Mouse (Mus musculus) forebrain, embryonic 16.5 days (tissue): Measurements from ENCODE around the gene Dennd2a. TPM values are rescaled to one million over a fixed set of nuclear protein-coding genes. Genes with fewer than 3 reads are reported as not detected.

ENCODE experiments used
- ATAC-seq: fragments of 200-750 bp; cut with Nextera tagmentation; 2 replicates; pipeline ENCODE4 v1.8.0; 2017; ENCODE audit warnings: mild to moderate bottlenecking, moderate library complexity
- H3K27ac ChIP-seq: fragments of 300-500 bp; sonication (generic); 2 replicates; pipeline ENCODE4 v1.5.1; 2014; ENCODE audit warnings: low read length, control low read depth
- H3K27me3 ChIP-seq: fragments of 300-500 bp; sonication (generic); replicated peaks from 2 replicates; pipeline ENCODE4 v1.6.1; 2014; ENCODE audit warnings: low read length; ENCODE audit not compliant: control insufficient read depth, insufficient read depth
- H3K36me3 ChIP-seq: fragments of 300-500 bp; sonication (generic); 2 replicates; pipeline ENCODE4 v1.6.1; 2014; ENCODE audit not compliant: control insufficient read depth, insufficient read depth
- H3K4me1 ChIP-seq: fragments of 300-500 bp; sonication (generic); replicated peaks from 2 replicates; pipeline ENCODE4 v1.6.1; 2014; ENCODE audit warnings: low read length; ENCODE audit not compliant: control insufficient read depth, insufficient read depth
- H3K4me2 ChIP-seq: fragments of 300-500 bp; sonication (generic); 2 replicates; pipeline ENCODE4 v1.6.1; 2014; ENCODE audit warnings: mild to moderate bottlenecking, low read length, control low read depth
- H3K4me3 ChIP-seq: fragments of 300-500 bp; sonication (generic); replicated peaks from 2 replicates; pipeline ENCODE4 v1.5.1; 2014; ENCODE audit warnings: mild to moderate bottlenecking, low read length, control low read depth
- H3K9ac ChIP-seq: fragments of 300-500 bp; sonication (generic); replicated peaks from 2 replicates; pipeline ENCODE4 v1.6.1; 2014; ENCODE audit warnings: low read depth, low read length, control low read depth
- H3K9me3 ChIP-seq: fragments of 300-500 bp; sonication (generic); 2 replicates; pipeline ENCODE4 v1.6.1; 2016; ENCODE audit warnings: low read length; ENCODE audit not compliant: control insufficient read depth
- WGBS: fragments of 180-500 bp; shearing (Covaris S2); extraction: QIAGEN DNeasy Blood & Tissue Kit; methylation state at CpG from one replicate; pipeline ENCODE4 v1.1.7; 2014; 5-methylcytosine and 5-hydroxymethylcytosine counted together
- polyA plus RNA-seq: library from polyadenylated mRNA; unstranded; fragments of >200 nt; fragmentation: Nextera tagmentation; extraction: Ambion mirVana; gene quantifications from 2 replicates; pipeline ENCODE4 v1.2.1, GENCODE M21; 2015

Gene Dennd2a
- polyA plus RNA-seq, 1 experiment from 2014 or later = 13.1 TPM

DNA sequence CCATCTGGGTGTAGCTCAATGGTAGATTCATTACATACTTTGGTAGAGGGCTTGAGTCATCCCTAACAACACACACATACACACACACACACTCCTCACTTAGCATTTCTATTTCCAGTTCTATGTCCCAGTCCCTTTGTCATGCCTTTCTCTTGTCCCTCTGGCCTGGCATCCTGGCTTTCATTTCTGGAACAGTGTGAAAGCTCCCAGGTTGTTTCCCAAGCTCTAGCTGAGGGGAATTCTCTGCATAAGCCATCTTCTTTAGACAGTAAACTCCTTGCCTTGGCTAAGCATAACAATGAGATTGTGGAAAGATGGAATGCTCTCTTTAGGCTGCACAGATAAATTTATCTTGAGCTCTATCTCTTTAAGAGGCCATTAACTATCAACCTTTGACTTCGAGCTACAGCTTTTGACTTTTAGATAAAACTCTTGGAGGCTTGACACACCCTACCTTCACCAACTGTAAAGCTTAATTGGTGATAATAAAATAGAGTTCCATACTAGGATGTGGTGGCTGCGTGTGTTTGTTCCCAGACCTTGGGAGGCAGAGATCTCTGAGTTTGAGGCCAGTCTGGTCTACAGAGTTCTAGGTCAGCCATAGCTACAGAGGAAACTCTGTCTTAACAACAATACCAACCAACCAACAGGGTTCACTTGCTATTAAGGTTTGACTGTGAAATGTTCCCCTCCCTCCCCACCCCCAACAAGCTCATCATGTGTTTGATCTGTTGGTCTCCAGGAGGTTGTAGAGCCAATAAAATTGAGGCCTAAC lies 123.4 kb downstream of the Dennd2a start:
- Histone ChIP-seq H3K27ac (no peak overlapping the region), H3K9ac (no peak overlapping the region), H3K36me3 (no peaks in the 10 kb centered on the region), H3K4me3 (no peak overlapping the region), H3K27me3 (no peaks in the 10 kb centered on the region), H3K4me2 (no peak overlapping the region), H3K4me1 (no peaks in the 10 kb centered on the region), H3K9me3 (no peaks in the 10 kb centered on the region)
- ATAC-seq = no peak
- 90% methylated on average over 2 of the region's 2 CpGs for WGBS

DNA sequence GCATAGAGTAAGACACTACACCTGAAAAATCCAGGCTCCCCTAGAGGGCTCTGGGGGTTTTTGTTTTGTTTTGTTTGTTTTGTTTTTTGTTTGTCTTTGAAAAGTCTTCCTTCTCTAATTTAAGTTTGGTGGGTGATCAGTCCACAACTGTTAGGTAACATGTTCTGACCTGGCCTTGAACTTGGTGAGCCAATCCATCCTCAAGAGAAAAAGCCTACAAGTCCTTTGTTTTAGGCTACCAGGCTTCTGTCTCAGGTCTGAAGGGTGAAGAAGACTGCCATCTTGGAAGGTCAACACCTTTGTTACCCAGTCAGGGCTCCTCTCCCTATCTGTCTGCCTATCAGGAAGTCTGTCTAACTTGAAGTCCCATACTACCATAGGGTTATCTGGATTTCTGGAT lies 124.0 kb downstream of the Dennd2a start:
- Histone ChIP-seq H3K4me1 (no peaks in the 10 kb centered on the region), H3K36me3 (no peaks in the 10 kb centered on the region), H3K27me3 (no peaks in the 10 kb centered on the region), H3K9me3 (no peaks in the 10 kb centered on the region), H3K4me2 (no peak overlapping the region), H3K4me3 (no peak overlapping the region), H3K9ac (no peak overlapping the region), H3K27ac (no peak overlapping the region)
- ATAC-seq = no peak

DNA sequence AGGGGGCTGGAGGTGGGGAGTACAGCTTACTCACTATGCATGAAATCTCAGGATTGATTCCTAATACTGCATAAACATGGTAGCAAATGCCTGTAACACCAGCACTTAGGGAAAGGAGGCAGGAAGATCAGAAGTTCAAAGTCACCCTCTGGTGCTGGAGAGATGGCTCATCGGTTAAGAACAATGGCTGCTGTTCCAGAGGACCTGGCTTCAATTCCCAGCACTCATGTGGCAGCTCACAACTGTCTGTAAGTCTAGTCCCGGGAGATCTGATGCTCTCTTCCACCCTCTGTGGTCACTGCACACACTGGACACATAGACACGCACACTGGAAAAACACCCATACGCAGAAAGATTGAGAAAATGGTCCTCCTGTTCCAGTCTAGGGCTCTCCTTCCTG lies 124.5 kb downstream of the Dennd2a start:
- WGBS = 90% methylated on average over 4 of the region's 4 CpGs
- Histone ChIP-seq H3K27ac (no peak overlapping the region), H3K9me3 (no peaks in the 10 kb centered on the region), H3K27me3 (no peaks in the 10 kb centered on the region), H3K36me3 (no peaks in the 10 kb centered on the region), H3K4me3 (no peak overlapping the region), H3K9ac (no peak overlapping the region), H3K4me1 (no peaks in the 10 kb centered on the region), H3K4me2 (no peak overlapping the region)
- ATAC-seq = no peak

DNA sequence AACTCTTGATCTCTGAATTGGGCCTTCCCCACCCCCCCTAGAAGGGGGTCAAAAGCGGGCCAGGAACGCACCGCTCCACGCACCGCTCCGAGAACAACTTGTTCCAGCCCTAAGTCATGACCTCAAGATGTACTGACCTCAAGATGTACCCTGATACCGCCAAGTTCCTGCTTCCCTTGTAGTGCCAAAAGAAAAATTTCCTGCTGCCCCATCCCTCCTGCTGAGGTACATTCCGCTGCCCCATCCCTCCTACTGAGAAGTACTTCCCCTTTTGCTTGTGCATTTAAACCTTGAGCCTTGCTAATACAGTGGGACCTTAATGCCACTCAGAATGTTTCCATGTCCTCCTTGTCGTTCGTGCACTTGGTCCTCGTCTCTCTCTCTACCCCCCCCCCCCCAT lies 126.9 kb downstream of the Dennd2a start:
- WGBS = 79% methylated on average over 11 of the region's 11 CpGs
- ATAC-seq = no peak
- no peak overlapping the region for H3K9ac ChIP-seq
- no peaks in the 10 kb centered on the region for H3K9me3 ChIP-seq
- H3K36me3 ChIP-seq = no peaks in the 10 kb centered on the region
- H3K4me1 ChIP-seq = no peaks in the 10 kb centered on the region
- no peak overlapping the region for H3K27ac ChIP-seq
- H3K4me3 ChIP-seq = no peak overlapping the region
- H3K4me2 ChIP-seq = no peak overlapping the region
- no peaks in the 10 kb centered on the region for H3K27me3 ChIP-seq

DNA sequence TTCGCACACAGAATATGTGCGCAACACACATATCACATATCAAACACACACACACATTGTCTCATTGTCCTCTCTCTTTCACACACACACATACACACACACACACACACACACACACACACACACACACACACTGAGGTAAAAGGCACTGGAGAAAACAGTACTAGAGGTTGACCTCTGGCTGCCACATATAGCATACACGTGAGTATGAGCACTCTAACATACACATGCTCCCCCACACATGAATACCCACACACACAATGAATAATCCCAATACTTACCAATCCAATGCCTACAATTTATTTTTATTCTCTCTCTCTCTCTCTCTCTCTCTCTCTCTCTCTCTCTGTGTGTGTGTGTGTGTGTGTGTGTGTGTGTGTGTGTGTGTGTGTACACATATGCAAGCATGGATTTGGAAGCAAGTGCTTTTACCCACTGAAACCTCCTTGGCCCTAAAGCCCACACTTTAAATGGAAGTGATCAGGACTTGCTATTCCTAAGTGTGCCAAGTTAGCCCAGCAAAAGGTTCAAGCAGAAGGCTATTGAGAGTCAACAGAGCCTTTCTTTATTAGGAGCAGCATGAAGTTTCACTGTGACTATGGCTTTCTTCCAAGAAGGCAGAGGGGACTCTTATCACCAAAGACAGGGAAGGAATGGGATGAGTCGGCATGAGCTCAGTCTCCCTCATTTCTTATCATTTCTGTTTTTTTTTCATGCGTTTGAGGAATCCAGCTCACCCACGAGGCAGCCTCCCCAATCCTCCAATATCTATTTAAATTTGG lies 128.5 kb downstream of the Dennd2a start:
- no peak overlapping the region for H3K4me2 ChIP-seq
- H3K9ac ChIP-seq = no peak overlapping the region
- no peak overlapping the region for H3K4me3 ChIP-seq
- no peaks in the 10 kb centered on the region for H3K9me3 ChIP-seq
- no peaks in the 10 kb centered on the region for H3K36me3 ChIP-seq
- no peaks in the 10 kb centered on the region for H3K4me1 ChIP-seq
- 81% methylated on average over 6 of the region's 6 CpGs for WGBS
- no peaks in the 10 kb centered on the region for H3K27me3 ChIP-seq
- no peak for ATAC-seq
- H3K27ac ChIP-seq = no peak overlapping the region

- no peak overlapping the region for H3K4me2 ChIP-seq
- no peaks in the 10 kb centered on the region for H3K9me3 ChIP-seq
- no peak for ATAC-seq
- WGBS = 82% methylated on average over 4 of the region's 4 CpGs
- no peaks in the 10 kb centered on the region for H3K4me1 ChIP-seq
- H3K36me3 ChIP-seq = no peaks in the 10 kb centered on the region
- no peak overlapping the region for H3K27ac ChIP-seq
- no peak overlapping the region for H3K9ac ChIP-seq
- H3K27me3 ChIP-seq = no peaks in the 10 kb centered on the region
- H3K4me3 ChIP-seq = no peak overlapping the region
Measured at GRCm38 (mm10) chr6:39427276-39428003, 130.2 kb downstream of the Dennd2a start.

DNA sequence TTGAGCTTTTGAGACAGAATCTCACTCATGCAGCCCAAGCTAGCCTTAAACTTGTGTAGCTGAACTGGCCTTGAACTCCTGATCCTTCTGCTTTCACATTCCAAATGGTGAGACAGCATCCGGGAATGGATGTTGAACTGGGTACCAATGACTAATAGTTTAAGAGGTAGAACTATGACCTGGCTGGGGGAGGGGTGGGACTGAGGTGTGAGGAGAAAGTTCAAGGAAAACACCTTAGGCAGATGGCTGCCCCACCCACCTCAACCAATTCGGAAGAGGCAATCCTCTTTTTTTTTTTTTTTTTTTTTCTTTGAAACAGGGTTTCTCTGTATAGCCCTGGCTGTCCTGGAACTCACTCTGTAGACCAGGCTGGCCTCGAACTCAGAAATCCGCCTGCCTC lies 130.9 kb downstream of the Dennd2a start:
- whole genome bisulfite sequencing = 90% methylated on average over 4 of the region's 4 CpGs
- Histone ChIP-seq H3K9me3 (no peaks in the 10 kb centered on the region), H3K9ac (no peak overlapping the region), H3K4me2 (no peak overlapping the region), H3K36me3 (no peaks in the 10 kb centered on the region), H3K27me3 (no peaks in the 10 kb centered on the region), H3K4me3 (no peak overlapping the region), H3K4me1 (no peaks in the 10 kb centered on the region), H3K27ac (no peak overlapping the region)
- ATAC-seq = no peak

DNA sequence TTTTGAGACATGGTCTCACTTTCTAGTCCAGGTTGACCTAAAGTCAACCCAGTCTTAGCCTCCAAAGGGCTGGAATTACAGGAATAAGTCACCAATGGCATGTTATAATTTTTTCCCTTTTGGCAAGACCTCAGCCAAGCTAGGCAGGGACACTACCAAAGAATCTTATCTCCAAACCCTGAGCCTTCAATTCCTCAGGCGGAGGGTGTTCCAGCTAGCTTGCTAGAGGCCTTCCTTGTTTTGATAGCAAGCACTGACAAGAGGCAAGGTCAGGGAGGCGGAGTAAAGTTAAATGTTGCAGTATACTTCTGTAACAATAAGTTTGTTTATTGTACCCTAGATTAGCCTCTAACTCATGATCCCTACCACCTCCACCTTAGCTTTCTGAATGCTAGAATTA lies 132.5 kb downstream of the Dennd2a start:
- no peak for ATAC-seq
- no peaks in the 10 kb centered on the region for H3K4me1 ChIP-seq
- H3K4me3 ChIP-seq = no peak overlapping the region
- no peaks in the 10 kb centered on the region for H3K27me3 ChIP-seq
- H3K9me3 ChIP-seq = no peaks in the 10 kb centered on the region
- H3K27ac ChIP-seq = no peak overlapping the region
- no peak overlapping the region for H3K9ac ChIP-seq
- no peak overlapping the region for H3K4me2 ChIP-seq
- WGBS = 89% methylated on average over 2 of the region's 2 CpGs
- no peaks in the 10 kb centered on the region for H3K36me3 ChIP-seq

- ATAC-seq = no peak
- H3K27me3 ChIP-seq = no peaks in the 10 kb centered on the region
- no peak overlapping the region for H3K4me3 ChIP-seq
- no peak overlapping the region for H3K4me2 ChIP-seq
- no peaks in the 10 kb centered on the region for H3K9me3 ChIP-seq
- H3K27ac ChIP-seq = no peak overlapping the region
- no peak overlapping the region for H3K9ac ChIP-seq
- no peaks in the 10 kb centered on the region; the same call in 1 of the 2 replicates for H3K4me1 ChIP-seq
- 93% methylated on average over 7 of the region's 7 CpGs for WGBS
- no peaks in the 10 kb centered on the region for H3K36me3 ChIP-seq
Measured at GRCm38 (mm10) chr6:39423686-39424085, 134.0 kb downstream of the Dennd2a start.
